Mouse (Mus musculus) kidney, adult 2 months (tissue): ENCODE measurements at regions not wholly inside any gene's neighbourhood (a gene's known extent, or its start where the extent isn't known, plus 50 kb on each side); places are given as distances from the start of the nearest gene placed in this dataset.

Experiments used
- CTCF ChIP-seq: fragments of 200-500 bp; conservative IDR thresholded peaks from 2 replicates; pipeline ENCODE4 v1.5.1; 2011; ENCODE audit warnings: low read depth, mild to moderate bottlenecking, control low read depth, low read length, moderate library complexity, mixed read lengths; ENCODE audit not compliant: insufficient read depth, insufficient read length
- POLR2A ChIP-seq: fragments of 200-500 bp; IDR thresholded peaks from one replicate; pipeline ENCODE4 v1.6.1; 2011; ENCODE audit warnings: low read depth, low read length, control low read depth

DNA sequence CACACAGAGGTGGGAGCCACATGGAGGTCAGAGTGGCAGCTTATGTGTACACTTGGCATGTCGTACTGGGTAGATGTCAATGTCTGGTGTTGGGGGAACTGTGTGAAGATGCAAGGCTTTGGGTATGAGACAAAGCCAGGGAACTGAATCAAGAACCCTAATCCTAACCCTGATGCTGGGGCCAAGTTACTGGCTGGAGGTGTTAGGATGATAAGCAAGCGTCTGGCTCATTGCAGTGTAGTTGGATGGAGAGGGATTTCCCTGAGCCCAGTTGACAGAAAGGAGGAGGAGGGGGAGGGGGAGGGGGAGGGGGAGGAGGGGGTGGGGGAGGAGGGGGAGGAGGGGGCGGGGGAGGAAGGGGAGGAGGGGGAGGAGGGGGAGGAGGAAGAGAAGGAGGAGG lies 426.3 kb downstream of the Lrig3 start:
- no peak for TF ChIP-seq CTCF
- no peak for TF ChIP-seq POLR2A
